Mouse (Mus musculus) liver, postnatal 0 days (tissue): ENCODE measurements around the gene Man2b1. TPM values are rescaled to one million over a fixed set of nuclear protein-coding genes. Genes with fewer than 3 reads are reported as not detected.

ENCODE experiments used
- ATAC-seq: fragments of 200-750 bp; cut with Nextera tagmentation; 2 replicates; pipeline ENCODE4 v1.8.0; 2017; ENCODE audit warnings: mild to moderate bottlenecking, moderate library complexity
- DNase-seq: peaks from one replicate; pipeline ENCODE4 v3.0.0-alpha.2; 2016
- H3K27ac ChIP-seq: fragments of 300-500 bp; sonication (generic); 2 replicates; pipeline ENCODE4 v1.5.1; 2014; ENCODE audit warnings: antibody characterized with exemption, moderate library complexity, mild to moderate bottlenecking, low read depth
- H3K27me3 ChIP-seq: fragments of 300-500 bp; sonication (generic); 2 replicates; pipeline ENCODE4 v1.6.1; 2014; ENCODE audit warnings: low read length, control low read depth, mixed read lengths; ENCODE audit not compliant: insufficient read depth
- H3K36me3 ChIP-seq: fragments of 300-500 bp; sonication (generic); replicated peaks from 2 replicates; pipeline ENCODE4 v1.6.1; 2014; ENCODE audit warnings: mild to moderate bottlenecking, control low read depth, low read length, moderate library complexity, mixed read lengths; ENCODE audit not compliant: insufficient read depth
- H3K4me1 ChIP-seq: fragments of 300-500 bp; sonication (generic); 2 replicates; pipeline ENCODE4 v1.6.1; 2014; ENCODE audit warnings: antibody characterized with exemption, mild to moderate bottlenecking, control low read depth; ENCODE audit not compliant: insufficient read depth
- H3K4me2 ChIP-seq: fragments of 300-500 bp; sonication (generic); 2 replicates; pipeline ENCODE4 v1.6.1; 2014; ENCODE audit warnings: low read depth, mild to moderate bottlenecking, low read length, moderate library complexity, mixed read lengths
- H3K4me3 ChIP-seq: fragments of 300-500 bp; sonication (generic); 2 replicates; pipeline ENCODE4 v1.5.1; 2014; ENCODE audit warnings: low read depth, low read length
- H3K9ac ChIP-seq: fragments of 300-500 bp; sonication (generic); replicated peaks from 2 replicates; pipeline ENCODE4 v1.6.1; 2014; ENCODE audit warnings: mild to moderate bottlenecking, moderate library complexity
- H3K9me3 ChIP-seq: fragments of 300-500 bp; sonication (generic); 2 replicates; pipeline ENCODE4 v1.6.1; 2016; ENCODE audit warnings: mild to moderate bottlenecking, control low read depth, low read length, mixed read lengths
- CTCF ChIP-seq: sonication (generic); IDR thresholded peaks from 2 replicates; pipeline ENCODE4 v1.5.1; 2016; ENCODE audit warnings: antibody characterized with exemption, low read depth
- EP300 ChIP-seq: IDR thresholded peaks from 2 replicates; pipeline ENCODE4 v1.6.1; 2016; ENCODE audit warnings: antibody characterized with exemption, low read depth, mild to moderate bottlenecking
- WGBS: fragments of 180-500 bp; shearing (Covaris S2); extraction: QIAGEN DNeasy Blood & Tissue Kit; methylation state at CpG from one replicate; pipeline ENCODE4 v1.1.7; 2014; ENCODE audit not compliant: insufficient replicate concordance; 5-methylcytosine and 5-hydroxymethylcytosine counted together
- polyA plus RNA-seq: library from polyadenylated mRNA; unstranded; fragments of >200 nt; fragmentation: Nextera tagmentation; extraction: Ambion mirVana; gene quantifications from 2 replicates; pipeline ENCODE4 v1.2.1, GENCODE M21; 2015

Gene Man2b1
- polyA plus RNA-seq, 1 experiment from 2014 or later: 44.6 TPM

DNA sequence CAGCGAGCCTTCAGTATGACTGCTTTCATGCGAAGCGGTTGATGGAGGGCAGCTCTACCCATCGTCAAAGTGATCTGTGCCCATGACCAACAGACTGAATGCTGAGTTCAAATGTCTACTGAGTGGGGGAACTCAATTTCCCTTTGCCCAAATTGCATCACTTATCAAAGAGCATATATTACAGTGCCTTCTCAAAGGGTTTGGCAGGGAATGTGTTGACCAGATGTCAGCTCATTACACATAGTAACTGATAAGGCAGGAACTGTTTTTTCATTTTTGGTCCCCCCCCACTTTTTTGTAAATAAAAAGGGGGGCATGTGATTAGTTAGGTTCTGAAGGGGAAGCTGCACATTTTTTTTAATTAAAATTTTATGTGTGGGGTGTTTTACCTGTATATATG lies 20.5 kb upstream of the Man2b1 start:
- no peak overlapping the region for H3K4me3 ChIP-seq
- H3K4me1 ChIP-seq: peaks cover 20% of the 10 kb centered on the region
- H3K27me3 ChIP-seq: no peaks in the 10 kb centered on the region
- no peaks in the 10 kb centered on the region for H3K36me3 ChIP-seq
- DNase-seq (no peak), ATAC-seq (no peak)
- H3K4me2 ChIP-seq: no peak overlapping the region
- H3K27ac ChIP-seq: no peak overlapping the region
- H3K9me3 ChIP-seq: no peaks in the 10 kb centered on the region
- 91% methylated on average over 4 of the region's 4 CpGs for WGBS
- no peak overlapping the region for H3K9ac ChIP-seq
- no peak for TF ChIP-seq EP300
- no peak for TF ChIP-seq CTCF

- Histone ChIP-seq H3K4me1 (peaks cover 19% of the 10 kb centered on the region), H3K9me3 (no peaks in the 10 kb centered on the region), H3K36me3 (no peaks in the 10 kb centered on the region), H3K4me3 (no peak overlapping the region), H3K9ac (no peak overlapping the region; the same call in 1 of the 2 replicates), H3K27ac (peak overlapping the region; percentile 39; the same call in 1 of the 2 replicates), H3K27me3 (no peaks in the 10 kb centered on the region), H3K4me2 (no peak overlapping the region)
- TF ChIP-seq CTCF (no peak), EP300 (no peak)
- DNase-seq (peak; percentile 78), ATAC-seq (peak; percentile 78)
- 58% methylated on average over 2 of the region's 2 CpGs for WGBS
Observed at GRCm38 (mm10) chr8:85065213-85065612, 17.9 kb upstream of the Man2b1 start.

DNA sequence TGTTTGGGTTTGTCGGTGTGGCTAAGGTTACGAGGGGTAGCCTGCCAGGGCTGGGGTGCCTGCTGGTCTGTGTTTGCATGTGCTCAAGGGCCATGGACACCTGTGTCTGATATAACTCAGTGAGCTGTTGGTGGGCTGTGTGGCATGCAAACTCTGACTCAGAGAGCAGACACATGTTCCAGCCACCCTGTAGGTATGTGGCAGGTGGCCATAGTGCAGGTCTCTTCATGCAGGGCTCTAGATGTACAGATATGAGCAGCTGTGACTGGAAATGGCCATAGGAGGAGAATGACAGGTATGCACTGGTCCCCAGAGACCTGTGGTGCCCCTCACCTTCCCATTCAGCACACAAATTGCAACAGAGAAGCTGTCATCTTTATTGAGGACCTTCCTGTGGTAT lies 15.9 kb upstream of the Man2b1 start:
- no peak for ATAC-seq
- no peak overlapping the region for H3K4me3 ChIP-seq
- no peak overlapping the region for H3K4me2 ChIP-seq
- H3K27me3 ChIP-seq: no peaks in the 10 kb centered on the region
- 92% methylated on average over 2 of the region's 2 CpGs for WGBS
- no peak overlapping the region for H3K27ac ChIP-seq
- no peak for TF ChIP-seq EP300
- TF ChIP-seq CTCF: no peak
- no peaks in the 10 kb centered on the region for H3K9me3 ChIP-seq
- H3K4me1 ChIP-seq: peaks cover 19% of the 10 kb centered on the region
- H3K36me3 ChIP-seq: no peaks in the 10 kb centered on the region
- H3K9ac ChIP-seq: no peak overlapping the region
- no peak for DNase-seq

- Histone ChIP-seq H3K9me3 (no peaks in the 10 kb centered on the region), H3K4me1 (peaks cover 24% of the 10 kb centered on the region), H3K9ac (no peak within 1 kb of the TSS), H3K4me2 (no peak within 1 kb of the TSS), H3K27me3 (no peaks in the 10 kb centered on the region), H3K27ac (no peak within 1 kb of the TSS), H3K36me3 (no peaks in the 10 kb centered on the region; the same call in 1 of the 2 replicates), H3K4me3 (no peak within 1 kb of the TSS)
- no peak for TF ChIP-seq CTCF
- TF ChIP-seq EP300: no peak
- DNase-seq: no peak
- ATAC-seq: no peak
Observed at GRCm38 (mm10) chr8:85067982-85068381, 15.1 kb upstream of the Man2b1 start, which contains the start of gene Gm5741. TSS of gene Gm5741 (minus strand) at chr8:85067982.

- H3K4me2 ChIP-seq: peak overlapping the region; percentile 78
- H3K4me1 ChIP-seq: peaks cover 16% of the 10 kb centered on the region
- peak overlapping the region; percentile 94 for H3K4me3 ChIP-seq
- WGBS: 53% methylated on average over 5 of the region's 5 CpGs
- ATAC-seq: peak; percentile 67
- H3K36me3 ChIP-seq: peaks cover 23% of the 10 kb centered on the region
- DNase-seq: peak; percentile 48
- H3K27me3 ChIP-seq: no peaks in the 10 kb centered on the region
- H3K9ac ChIP-seq: no peak overlapping the region
- H3K27ac ChIP-seq: peak overlapping the region; percentile 98
- no peaks in the 10 kb centered on the region for H3K9me3 ChIP-seq
- TF ChIP-seq CTCF (peak; percentile 25), EP300 (no peak; the same call in 1 of the 2 replicates)
Observed at GRCm38 (mm10) chr8:85071041-85071440, 12.0 kb upstream of the Man2b1 start.

DNA sequence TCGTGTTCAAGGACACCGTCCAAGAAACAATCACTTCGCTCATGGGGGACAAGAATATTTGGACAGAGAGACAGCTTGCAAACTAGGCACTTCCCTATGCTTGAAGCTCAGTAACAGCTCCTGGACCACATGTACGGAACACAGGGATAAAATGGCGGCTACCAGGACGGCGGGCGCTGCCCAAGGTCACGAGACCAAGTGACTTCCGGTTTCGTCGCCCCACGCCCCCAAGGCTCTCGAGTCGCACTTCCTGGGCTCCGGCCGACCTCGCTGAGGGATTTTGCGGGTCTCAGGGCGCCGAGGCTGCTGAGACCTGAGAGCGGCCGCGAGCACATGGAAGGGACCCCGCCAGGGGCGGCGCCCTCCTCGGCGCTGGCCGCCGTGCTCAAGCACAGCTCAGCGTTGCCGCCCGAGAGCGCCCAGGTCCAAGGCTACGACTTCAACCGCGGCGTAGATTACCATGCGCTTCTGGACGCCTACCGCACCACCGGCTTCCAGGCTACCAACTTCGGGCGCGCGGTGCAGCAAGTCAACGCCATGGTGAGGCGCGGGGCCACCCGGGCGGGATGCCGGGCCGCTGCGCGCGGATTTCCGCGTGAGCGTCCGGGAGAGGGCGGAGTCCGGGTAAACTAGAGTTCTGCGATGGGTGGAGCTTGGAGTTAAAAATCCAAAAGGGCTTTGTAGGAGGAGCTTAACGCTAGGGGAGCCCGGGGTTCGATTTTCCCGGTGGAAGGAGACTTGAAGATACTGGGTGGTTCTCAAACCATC lies 11.4 kb upstream of the Man2b1 start, which contains the start of gene Dhps:
Gene Dhps, plus strand, starts transcription at position 244 of the 768 bp plus-strand sequence.
- WGBS: 0% methylated on average over 68 of the region's 68 CpGs

More for the DNA sequence above, 11.4 kb upstream of the Man2b1 start, which contains the start of gene Dhps:
- Histone ChIP-seq H3K4me2 (peak within 1 kb of the TSS; percentile 78), H3K9ac (peak within 1 kb of the TSS; percentile 91), H3K27me3 (no peaks in the 10 kb centered on the region), H3K36me3 (peaks cover 30% of the 10 kb centered on the region), H3K27ac (peak within 1 kb of the TSS; percentile 98), H3K9me3 (no peaks in the 10 kb centered on the region), H3K4me1 (peaks cover 16% of the 10 kb centered on the region), H3K4me3 (peak within 1 kb of the TSS; percentile 94)
- TF ChIP-seq CTCF (no peak), EP300 (no peak)
- ATAC-seq (peak; percentile 91), DNase-seq (peak; percentile 92)
